Mouse (Mus musculus) intestine, embryonic 14.5 days (tissue): ENCODE results near the gene Hoxc13. TPM values are rescaled to one million over a fixed set of nuclear protein-coding genes. Genes with fewer than 3 reads are reported as not detected.

ENCODE experiments used
- ATAC-seq: fragments of 200-750 bp; cut with Nextera tagmentation; replicated peaks from 2 replicates; pipeline ENCODE4 v1.8.0; 2017; ENCODE audit warnings: low read depth, moderate number of reproducible peaks, moderate TSS enrichment, moderate library complexity; ENCODE audit not compliant: low FRiP score, low TSS enrichment
- DNase-seq: peaks from one replicate; pipeline ENCODE4 v3.0.0-alpha.2; 2018; ENCODE audit warnings: low spot score
- H3K27ac ChIP-seq: fragments of 300-500 bp; sonication (generic); 2 replicates; pipeline ENCODE4 v1.5.1; 2014; ENCODE audit warnings: low read depth, mild to moderate bottlenecking, control low read depth
- H3K27me3 ChIP-seq: fragments of 300-500 bp; sonication (generic); replicated peaks from 2 replicates; pipeline ENCODE4 v1.6.1; 2014; ENCODE audit warnings: low read length, control low read depth; ENCODE audit not compliant: control insufficient read depth, insufficient read depth
- H3K36me3 ChIP-seq: fragments of 300-500 bp; sonication (generic); 2 replicates; pipeline ENCODE4 v1.6.1; 2014; ENCODE audit warnings: low read length, control low read depth; ENCODE audit not compliant: control insufficient read depth, insufficient read depth
- H3K4me1 ChIP-seq: fragments of 300-500 bp; sonication (generic); replicated peaks from 2 replicates; pipeline ENCODE4 v1.6.1; 2014; ENCODE audit warnings: low read length, control low read depth, mixed read lengths; ENCODE audit not compliant: control insufficient read depth, insufficient read depth
- H3K4me2 ChIP-seq: fragments of 300-500 bp; sonication (generic); 2 replicates; pipeline ENCODE4 v1.6.1; 2014; ENCODE audit warnings: low read length
- H3K4me3 ChIP-seq: fragments of 300-500 bp; sonication (generic); 2 replicates; pipeline ENCODE4 v1.5.1; 2014; ENCODE audit warnings: low read depth, low read length, control low read depth, mixed read lengths
- H3K9ac ChIP-seq: fragments of 300-500 bp; sonication (generic); 2 replicates; pipeline ENCODE4 v1.6.1; 2014; ENCODE audit warnings: mild to moderate bottlenecking, low read length
- H3K9me3 ChIP-seq: fragments of 300-500 bp; sonication (generic); 2 replicates; pipeline ENCODE4 v1.6.1; 2016; ENCODE audit warnings: low read length, control low read depth; ENCODE audit not compliant: control insufficient read depth
- WGBS: fragments of 180-500 bp; shearing (Covaris S2); extraction: QIAGEN DNeasy Blood & Tissue Kit; methylation state at CpG from one replicate; pipeline ENCODE4 v1.1.7; 2014; 5-methylcytosine and 5-hydroxymethylcytosine counted together
- polyA plus RNA-seq: library from polyadenylated mRNA; unstranded; fragments of >200 nt; fragmentation: Nextera tagmentation; extraction: Ambion mirVana; gene quantifications from 2 replicates; pipeline ENCODE4 v1.2.1, GENCODE M21; 2014

Hoxc13 gene
- polyA plus RNA-seq, 1 experiment from 2014 or later, result not detected

GRCm38 (mm10) chr15:102965003-102965891 is 44.3 kb downstream of the Hoxc13 start:
- peak overlapping the region; percentile 23; the same call in 1 of the 2 replicates for H3K4me3 ChIP-seq
- H3K9ac ChIP-seq, result no peak overlapping the region
- no peaks in the 10 kb centered on the region for H3K9me3 ChIP-seq
- peaks cover under 1% of the 10 kb centered on the region; the same call in 1 of the 2 replicates for H3K4me1 ChIP-seq
- peaks cover 98% of the 10 kb centered on the region for H3K27me3 ChIP-seq
- H3K27ac ChIP-seq, result peak overlapping the region; percentile 10; the same call in 1 of the 2 replicates
- H3K4me2 ChIP-seq, result peak overlapping the region; percentile 36
- H3K36me3 ChIP-seq, result no peaks in the 10 kb centered on the region
- no peak for ATAC-seq
- DNase-seq, result peak; percentile 74
- WGBS, result 5% methylated on average over 26 of the region's 26 CpGs

GRCm38 (mm10) chr15:102965892-102966775 is 45.2 kb downstream of the Hoxc13 start:
- Histone ChIP-seq H3K9ac (0 out of 2 replicates have a peak overlapping the region, but pooled peaks have one; percentile 20), H3K9me3 (no peaks in the 10 kb centered on the region), H3K4me1 (no peaks in the 10 kb centered on the region), H3K4me3 (peak overlapping the region; percentile 23), H3K27me3 (peaks cover 98% of the 10 kb centered on the region), H3K27ac (peak overlapping the region; percentile 10; the same call in 1 of the 2 replicates), H3K36me3 (no peaks in the 10 kb centered on the region), H3K4me2 (peak overlapping the region; percentile 36)
- 4% methylated on average over 28 of the region's 30 CpGs for WGBS
- ATAC-seq (peak; percentile 73; the same call in 1 of the 2 replicates), DNase-seq (peak; percentile 94)

- WGBS, result 3% methylated on average over 27 of the region's 27 CpGs
- peaks cover 98% of the 10 kb centered on the region for H3K27me3 ChIP-seq
- H3K4me3 ChIP-seq, result peak within 1 kb of the TSS; percentile 23
- peak within 1 kb of the TSS; percentile 10; the same call in 1 of the 2 replicates for H3K27ac ChIP-seq
- DNase-seq (peak; percentile 74), ATAC-seq (peak; percentile 75)
- H3K4me2 ChIP-seq, result peak within 1 kb of the TSS; percentile 36
- peak within 1 kb of the TSS; percentile 39 for H3K9ac ChIP-seq
- H3K9me3 ChIP-seq, result no peaks in the 10 kb centered on the region
- H3K36me3 ChIP-seq, result no peaks in the 10 kb centered on the region
- no peaks in the 10 kb centered on the region for H3K4me1 ChIP-seq
Measured at GRCm38 (mm10) chr15:102966776-102967311, 45.9 kb downstream of the Hoxc13 start, which contains the start of gene Hoxc10. Gene Hoxc10 (plus strand): TSS chr15:102966796.

- H3K9me3 ChIP-seq, result no peaks in the 10 kb centered on the region
- H3K27ac ChIP-seq, result peak within 1 kb of the TSS; percentile 10; the same call in 1 of the 2 replicates
- DNase-seq (no peak), ATAC-seq (no peak)
- H3K4me1 ChIP-seq, result no peaks in the 10 kb centered on the region
- peak within 1 kb of the TSS; percentile 23 for H3K4me3 ChIP-seq
- 4% methylated on average over 12 of the region's 12 CpGs for WGBS
- H3K27me3 ChIP-seq, result peaks cover 99% of the 10 kb centered on the region
- no peaks in the 10 kb centered on the region for H3K36me3 ChIP-seq
- peak within 1 kb of the TSS; percentile 39 for H3K9ac ChIP-seq
- peak within 1 kb of the TSS; percentile 36 for H3K4me2 ChIP-seq
Measured at GRCm38 (mm10) chr15:102967312-102967510, 46.3 kb downstream of the Hoxc13 start, which contains the start of gene Hoxc5. Gene Hoxc5 (plus strand): TSS chr15:102967443.

- no peak for ATAC-seq
- peak overlapping the region; percentile 36 for H3K4me2 ChIP-seq
- H3K27me3 ChIP-seq, result peaks cover 98% of the 10 kb centered on the region
- H3K27ac ChIP-seq, result no peak overlapping the region
- peak overlapping the region; percentile 39 for H3K9ac ChIP-seq
- H3K9me3 ChIP-seq, result no peaks in the 10 kb centered on the region
- peak overlapping the region; percentile 23 for H3K4me3 ChIP-seq
- no peaks in the 10 kb centered on the region for H3K4me1 ChIP-seq
- peak; percentile 73 for DNase-seq
- H3K36me3 ChIP-seq, result no peaks in the 10 kb centered on the region
- 3% methylated on average over 34 of the region's 34 CpGs for WGBS
Measured at GRCm38 (mm10) chr15:102967511-102968397, 46.9 kb downstream of the Hoxc13 start.

GRCm38 (mm10) chr15:102969296-102969695 is 48.4 kb downstream of the Hoxc13 start:
- 38% methylated on average over 1 of the region's 1 CpGs for WGBS
- ATAC-seq, result no peak
- DNase-seq, result no peak

GRCm38 (mm10) chr15:102970740-102971139 is 49.8 kb downstream of the Hoxc13 start:
- Histone ChIP-seq H3K36me3 (no peaks in the 10 kb centered on the region), H3K4me2 (no peak overlapping the region), H3K4me3 (no peak overlapping the region), H3K27ac (no peak overlapping the region), H3K4me1 (no peaks in the 10 kb centered on the region), H3K9ac (no peak overlapping the region), H3K9me3 (no peaks in the 10 kb centered on the region), H3K27me3 (peaks cover 98% of the 10 kb centered on the region)
- ATAC-seq, result no peak
- no peak for DNase-seq
- WGBS, result under 1% methylated on average over 12 of the region's 12 CpGs

More at GRCm38 (mm10) chr15:102969296-102969695, 48.4 kb downstream of the Hoxc13 start:
- peaks cover 98% of the 10 kb centered on the region for H3K27me3 ChIP-seq
- H3K9ac ChIP-seq, result no peak overlapping the region
- no peaks in the 10 kb centered on the region for H3K36me3 ChIP-seq
- H3K4me3 ChIP-seq, result 0 out of 2 replicates have a peak overlapping the region, but pooled peaks have one; percentile 2
- H3K4me2 ChIP-seq, result no peak overlapping the region
- no peaks in the 10 kb centered on the region for H3K4me1 ChIP-seq
- no peaks in the 10 kb centered on the region for H3K9me3 ChIP-seq
- H3K27ac ChIP-seq, result no peak overlapping the region
